Mouse (Mus musculus): ENCODE results near the gene Gm4836. TPM values are rescaled to one million over a fixed set of nuclear protein-coding genes. Genes with fewer than 3 reads are reported as not detected.
"Not testable (repeated sequence)": the region's sequence is repeated elsewhere in the genome, so short reads cannot be mapped to it uniquely, and the experiment has no call there.

Gene Gm4836
- polyA plus RNA-seq (2015; fragmentation: Nextera tagmentation; extraction: Ambion mirVana): not detected in 2 replicates

GRCm38 (mm10) chrX:28293532-28293931, at the start of gene Gm4836:
Gene Gm4836 (minus strand): TSS chrX:28293632.
- H3K9ac ChIP-seq (replicated peaks); H3K4me1 ChIP-seq (replicated peaks); H3K27ac ChIP-seq; H3K4me3 ChIP-seq (replicated peaks); H3K36me3 ChIP-seq; ATAC-seq; H3K9me3 ChIP-seq; H3K27me3 ChIP-seq; H3K4me2 ChIP-seq (replicated peaks): not testable (repeated sequence)
- WGBS: no CpG with 5 or more reads among the region's 6 CpGs

Measured in midbrain, embryonic 13.5 days (tissue).